Mouse (Mus musculus) hindbrain, embryonic 11.5 days (tissue): ENCODE measurements around the gene Btg1. TPM values are rescaled to one million over a fixed set of nuclear protein-coding genes. Genes with fewer than 3 reads are reported as not detected.

Source experiments
- ATAC-seq: fragments of 200-750 bp; cut with Nextera tagmentation; 2 replicates; pipeline ENCODE4 v1.8.0; 2017; ENCODE audit warnings: mild to moderate bottlenecking, moderate TSS enrichment, moderate library complexity; ENCODE audit not compliant: low FRiP score
- DNase-seq: peaks from one replicate; pipeline ENCODE4 v3.0.0-alpha.2; 2015; ENCODE audit warnings: low spot score
- H3K27ac ChIP-seq: fragments of 300-500 bp; sonication (generic); 2 replicates; pipeline ENCODE4 v1.5.1; 2014; ENCODE audit warnings: mild to moderate bottlenecking, low read depth, low read length
- H3K27me3 ChIP-seq: fragments of 300-500 bp; sonication (generic); 2 replicates; pipeline ENCODE4 v1.6.1; 2014; ENCODE audit warnings: mild to moderate bottlenecking, low read length, moderate library complexity, mixed read lengths; ENCODE audit not compliant: control insufficient read depth, insufficient read depth
- H3K36me3 ChIP-seq: fragments of 300-500 bp; sonication (generic); 2 replicates; pipeline ENCODE4 v1.6.1; 2014; ENCODE audit warnings: mild to moderate bottlenecking, low read length, moderate library complexity, mixed read lengths; ENCODE audit not compliant: control insufficient read depth, insufficient read depth
- H3K4me1 ChIP-seq: fragments of 300-500 bp; sonication (generic); replicated peaks from 2 replicates; pipeline ENCODE4 v1.6.1; 2014; ENCODE audit warnings: low read length, mixed read lengths; ENCODE audit not compliant: control insufficient read depth, insufficient read depth
- H3K4me2 ChIP-seq: fragments of 300-500 bp; sonication (generic); replicated peaks from 2 replicates; pipeline ENCODE4 v1.6.1; 2014; ENCODE audit warnings: mild to moderate bottlenecking, low read depth, low read length
- H3K4me3 ChIP-seq: fragments of 300-500 bp; sonication (generic); 2 replicates; pipeline ENCODE4 v1.5.1; 2014; ENCODE audit warnings: low read depth, low read length
- H3K9ac ChIP-seq: fragments of 300-500 bp; sonication (generic); 2 replicates; pipeline ENCODE4 v1.6.1; 2014; ENCODE audit warnings: low read depth, low read length
- H3K9me3 ChIP-seq: fragments of 300-500 bp; sonication (generic); 2 replicates; pipeline ENCODE4 v1.6.1; 2016; ENCODE audit warnings: low read length; ENCODE audit not compliant: control insufficient read depth
- WGBS: fragments of 180-500 bp; shearing (Covaris S2); extraction: QIAGEN DNeasy Blood & Tissue Kit; methylation state at CpG from one replicate; pipeline ENCODE4 v1.1.7; 2014; 5-methylcytosine and 5-hydroxymethylcytosine counted together
- polyA plus RNA-seq: library from polyadenylated mRNA; unstranded; fragments of >200 nt; fragmentation: Nextera tagmentation; extraction: Ambion mirVana; gene quantifications from 2 replicates; pipeline ENCODE4 v1.2.1, GENCODE M21; 2014

The Btg1 gene
- polyA plus RNA-seq, 1 experiment from 2014 or later: 57.6 TPM

DNA sequence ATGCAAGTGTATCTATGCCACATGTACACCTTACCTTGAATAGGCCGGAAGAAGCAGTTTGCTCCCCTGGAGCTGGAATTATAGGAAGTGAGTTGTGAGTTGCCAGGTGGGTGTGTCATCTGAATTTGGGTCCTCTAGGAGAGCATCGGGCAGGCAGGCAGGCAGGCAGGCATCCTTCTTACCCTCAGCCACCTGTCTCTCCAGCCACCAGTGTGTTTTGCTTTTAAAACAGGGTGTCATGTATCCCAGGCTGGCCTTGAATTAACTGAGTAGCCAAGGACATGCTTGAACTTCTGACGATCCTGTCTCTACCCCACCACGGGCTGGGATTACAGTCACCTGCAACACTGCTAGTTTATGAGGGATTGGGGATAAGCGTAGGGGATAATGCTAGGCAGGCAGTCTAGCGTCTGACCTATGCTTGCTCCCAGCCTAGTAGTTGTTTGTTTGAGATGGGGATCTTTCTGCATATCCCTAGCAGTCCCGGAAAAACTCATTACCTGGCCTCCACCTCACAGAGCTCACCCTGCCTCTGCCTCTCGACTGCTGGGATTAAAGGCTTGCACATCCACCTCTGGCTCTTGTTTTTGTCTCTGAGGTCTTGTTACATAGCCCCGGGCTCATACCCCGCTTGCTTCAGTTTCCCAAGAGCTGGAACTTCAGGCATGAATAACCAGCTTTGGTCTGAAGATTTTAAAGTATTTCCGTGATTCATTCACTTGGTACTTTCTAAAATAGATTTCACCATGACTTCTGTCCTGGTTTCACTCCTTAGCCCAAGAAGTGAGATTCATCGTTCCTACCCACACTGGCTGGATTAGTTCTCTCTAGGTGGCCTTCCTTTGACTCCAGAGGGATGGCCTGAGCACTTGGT lies 15.7 kb downstream of the Btg1 start:
- DNase-seq (no peak), ATAC-seq (no peak)
- Histone ChIP-seq H3K36me3 (no peaks in the 10 kb centered on the region), H3K27ac (no peak overlapping the region), H3K9ac (no peak overlapping the region), H3K9me3 (no peaks in the 10 kb centered on the region), H3K4me2 (no peak overlapping the region), H3K4me3 (no peak overlapping the region), H3K27me3 (no peaks in the 10 kb centered on the region), H3K4me1 (no peaks in the 10 kb centered on the region)
- whole genome bisulfite sequencing: 79% methylated on average over 12 of the region's 12 CpGs

- Histone ChIP-seq H3K4me1 (no peaks in the 10 kb centered on the region), H3K27me3 (no peaks in the 10 kb centered on the region), H3K27ac (no peak overlapping the region), H3K36me3 (no peaks in the 10 kb centered on the region), H3K9ac (no peak overlapping the region), H3K4me3 (no peak overlapping the region), H3K9me3 (no peaks in the 10 kb centered on the region), H3K4me2 (no peak overlapping the region)
- no peak for ATAC-seq
- WGBS: 70% methylated on average over 4 of the region's 4 CpGs
- DNase-seq: no peak
Observed at GRCm38 (mm10) chr10:96633145-96633516, 16.3 kb downstream of the Btg1 start.

DNA sequence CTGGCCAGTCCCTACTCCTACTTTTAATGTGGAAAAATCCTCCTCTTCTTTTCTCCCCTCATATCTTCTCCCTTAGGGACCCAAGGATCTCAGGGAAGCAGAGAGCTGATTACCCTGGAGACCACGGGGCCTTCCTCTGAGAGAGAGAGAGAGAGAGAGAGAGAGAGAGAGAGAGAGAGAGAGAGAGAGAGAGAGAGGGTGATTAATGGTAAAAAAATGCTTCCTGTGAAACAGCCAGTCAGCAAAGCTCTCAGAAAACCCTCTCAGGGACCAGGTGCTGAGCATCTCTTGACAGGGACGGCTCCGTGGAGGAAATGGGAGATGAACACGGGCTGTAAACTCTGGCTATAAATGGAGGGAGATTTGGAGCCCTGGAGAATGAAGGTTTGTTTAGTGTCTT lies 18.7 kb downstream of the Btg1 start:
- WGBS: 57% methylated on average over 4 of the region's 4 CpGs
- no peak overlapping the region for H3K27ac ChIP-seq
- H3K4me2 ChIP-seq: no peak overlapping the region
- H3K4me1 ChIP-seq: no peaks in the 10 kb centered on the region
- ATAC-seq (no peak), DNase-seq (no peak)
- H3K27me3 ChIP-seq: no peaks in the 10 kb centered on the region
- no peak overlapping the region for H3K9ac ChIP-seq
- H3K9me3 ChIP-seq: no peaks in the 10 kb centered on the region
- no peaks in the 10 kb centered on the region for H3K36me3 ChIP-seq
- H3K4me3 ChIP-seq: no peak overlapping the region

GRCm38 (mm10) chr10:96638477-96638876 lies 21.7 kb downstream of the Btg1 start:
- ATAC-seq (no peak), DNase-seq (no peak)
- Histone ChIP-seq H3K4me2 (no peak overlapping the region), H3K27me3 (no peaks in the 10 kb centered on the region), H3K27ac (no peak overlapping the region), H3K9ac (no peak overlapping the region), H3K4me3 (no peak overlapping the region), H3K36me3 (no peaks in the 10 kb centered on the region), H3K9me3 (no peaks in the 10 kb centered on the region), H3K4me1 (no peaks in the 10 kb centered on the region)
- 99% methylated on average over 2 of the region's 2 CpGs for WGBS

DNA sequence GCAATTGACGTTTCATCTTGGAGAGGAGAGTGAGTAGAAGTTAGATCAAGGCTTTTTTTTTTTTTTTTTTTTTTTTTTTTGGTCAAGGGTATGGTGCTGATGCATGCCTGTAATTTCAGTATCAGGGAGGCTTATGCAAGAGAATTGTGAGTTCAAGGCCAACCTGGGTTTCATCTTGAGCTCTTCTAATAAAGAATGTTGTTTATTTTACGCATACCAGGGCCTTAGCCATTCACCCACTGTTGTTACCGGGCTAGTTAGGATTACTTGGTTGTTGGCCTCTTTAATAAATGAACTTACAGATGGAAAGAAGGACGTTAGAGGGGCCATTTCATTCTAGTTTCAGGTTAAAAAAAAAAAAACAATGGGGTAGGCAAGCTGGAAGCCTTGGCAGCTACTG lies 25.2 kb downstream of the Btg1 start:
- H3K27ac ChIP-seq: no peak overlapping the region
- H3K9ac ChIP-seq: no peak overlapping the region
- 73% methylated on average over 4 of the region's 4 CpGs for WGBS
- no peaks in the 10 kb centered on the region for H3K27me3 ChIP-seq
- H3K4me2 ChIP-seq: no peak overlapping the region
- ATAC-seq: no peak
- H3K9me3 ChIP-seq: no peaks in the 10 kb centered on the region
- no peaks in the 10 kb centered on the region for H3K36me3 ChIP-seq
- H3K4me1 ChIP-seq: peaks cover 10% of the 10 kb centered on the region
- no peak for DNase-seq
- no peak overlapping the region for H3K4me3 ChIP-seq

GRCm38 (mm10) chr10:96642751-96643150 lies 25.9 kb downstream of the Btg1 start:
- Histone ChIP-seq H3K9ac (no peak overlapping the region), H3K9me3 (no peaks in the 10 kb centered on the region), H3K36me3 (no peaks in the 10 kb centered on the region), H3K4me1 (peaks cover 10% of the 10 kb centered on the region), H3K4me2 (no peak overlapping the region), H3K27me3 (no peaks in the 10 kb centered on the region), H3K27ac (no peak overlapping the region), H3K4me3 (no peak overlapping the region)
- no peak for ATAC-seq
- no peak for DNase-seq
- WGBS: 81% methylated on average over 6 of the region's 6 CpGs

DNA sequence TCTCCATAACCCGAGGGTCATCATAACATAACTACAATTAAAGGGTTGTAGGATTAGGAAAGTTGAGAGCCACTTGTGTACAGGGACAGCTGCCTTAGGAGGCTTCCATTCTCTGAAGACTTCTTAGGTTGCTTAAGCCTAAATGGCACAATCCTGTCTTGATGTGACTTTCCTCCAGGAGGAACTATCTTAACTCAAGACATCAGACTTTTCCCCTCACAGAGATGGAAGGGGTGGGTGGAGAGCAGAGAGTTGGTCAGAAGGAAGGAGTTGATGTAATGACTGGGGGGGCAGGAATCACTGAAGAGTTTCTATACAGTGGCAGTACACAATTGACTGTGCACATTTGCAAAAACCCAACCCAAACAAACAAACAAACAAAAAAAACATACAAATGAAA lies 28.4 kb downstream of the Btg1 start:
- no peaks in the 10 kb centered on the region for H3K9me3 ChIP-seq
- peak overlapping the region; percentile 89 for H3K27ac ChIP-seq
- no peaks in the 10 kb centered on the region for H3K36me3 ChIP-seq
- H3K4me3 ChIP-seq: no peak overlapping the region
- WGBS: 86% methylated on average over 1 of the region's 1 CpGs
- no peak overlapping the region for H3K9ac ChIP-seq
- peaks cover 10% of the 10 kb centered on the region for H3K4me1 ChIP-seq
- DNase-seq: no peak
- no peak for ATAC-seq
- no peak overlapping the region for H3K4me2 ChIP-seq
- H3K27me3 ChIP-seq: no peaks in the 10 kb centered on the region

DNA sequence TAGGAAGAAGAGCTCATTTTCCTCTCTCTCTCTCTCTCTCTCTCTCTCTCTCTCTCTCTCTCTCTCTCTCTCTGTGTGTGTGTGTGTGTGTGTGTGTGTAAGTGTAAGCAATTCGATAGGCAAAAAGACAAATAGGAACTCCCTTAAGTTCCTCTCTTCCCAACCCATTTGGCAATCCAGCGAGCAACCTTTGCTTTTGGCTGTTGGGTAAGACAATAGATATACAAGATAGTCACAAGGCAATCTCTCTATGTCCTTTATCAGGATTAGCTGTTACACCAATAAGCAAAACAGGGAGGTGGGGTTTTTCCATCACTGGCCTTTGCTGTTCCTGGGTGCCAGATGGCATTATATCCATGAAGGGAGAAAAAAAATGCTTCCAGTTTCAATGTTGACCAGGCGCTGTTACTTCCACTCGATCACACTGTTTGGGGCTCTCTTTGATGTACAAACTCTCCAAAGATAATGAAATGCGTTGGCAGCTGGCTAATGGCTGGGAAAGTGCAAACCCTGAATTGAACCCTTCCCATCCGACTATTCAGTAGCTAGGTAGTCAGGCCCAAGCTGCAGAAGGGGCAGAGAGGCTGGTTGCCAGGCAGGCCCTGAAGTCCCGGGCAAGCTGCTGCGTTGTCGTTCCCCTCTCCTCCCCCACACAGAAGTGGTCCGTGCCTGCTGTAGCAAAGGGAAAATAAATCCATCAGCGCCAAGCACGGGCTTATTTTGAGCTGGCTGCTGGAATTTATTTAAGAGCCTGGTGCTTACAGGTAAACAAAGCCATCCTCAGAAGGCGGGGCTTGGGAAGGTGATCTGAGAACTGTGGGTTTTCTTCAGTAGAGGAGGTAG lies 29.4 kb downstream of the Btg1 start:
- no peaks in the 10 kb centered on the region for H3K9me3 ChIP-seq
- peak overlapping the region; percentile 31; the same call in 1 of the 2 replicates for H3K9ac ChIP-seq
- 12% methylated on average over 13 of the region's 13 CpGs for WGBS
- no peaks in the 10 kb centered on the region for H3K36me3 ChIP-seq
- peak overlapping the region; percentile 89 for H3K27ac ChIP-seq
- no peak overlapping the region for H3K4me3 ChIP-seq
- peaks cover 10% of the 10 kb centered on the region for H3K4me1 ChIP-seq
- DNase-seq (peak; percentile 75), ATAC-seq (peak; percentile 97)
- H3K27me3 ChIP-seq: no peaks in the 10 kb centered on the region
- H3K4me2 ChIP-seq: peak overlapping the region; percentile 29; the same call in 1 of the 2 replicates
